ENCODE assay signal across 31 mouse cellular contexts in genomic region chr8:3483546-3483945, GRCm38 (mm10). TPM values are rescaled to one million over a fixed set of nuclear protein-coding genes. Genes with fewer than 3 reads are reported as not detected.
DNase-seq lines count a peak whose midpoint lies in the region; ATAC-seq and TF ChIP-seq lines count a peak whose summit lies in the region.
"Had no signal": no experiment of that assay in that cellular context is flagged by ENCODE, and none has a peak within 500 bp of the region (broad histone marks: within the 10 kb centered on the region; RNA-seq: fewer than 3 reads in every experiment).

No protein-coding gene starts in this region.

- no peak overlapping the region for H3K4me2 ChIP-seq in hindbrain, embryonic 12.5 days (replicated peaks)
- H3K4me2 ChIP-seq: embryonic facial prominence, embryonic 13.5 days; embryonic facial prominence, embryonic 15.5 days; forebrain, embryonic 12.5 days had no signal

- no peak overlapping the region for H3K9ac ChIP-seq in hindbrain, embryonic 12.5 days
- H3K9ac ChIP-seq: embryonic facial prominence, embryonic 13.5 days; embryonic facial prominence, embryonic 15.5 days; forebrain, embryonic 12.5 days had no signal

- WGBS in lung, adult 2 months = 39% methylated on average over 7 of the region's 7 CpGs
- 84% methylated on average over 7 of the region's 7 CpGs for WGBS in hindbrain, embryonic 12.5 days

- no peak for TF ChIP-seq POLR2A in lung, adult 2 months (IDR thresholded peaks at IDR 0.05; ENCODE audit: borderline replicate concordance, extremely low read depth, low read depth, low read length)

- DNase-seq in lung, adult 18-20 months = peak; percentile 31 to 46
- DNase-seq in lung, adult 2 months = no peak
- DNase-seq in lung, postnatal 10 days = peak; percentile 59
- DNase-seq in lung, postnatal 25 days (ENCODE audit: low spot score) = peak; percentile 40
- DNase-seq in lung, postnatal 4 days = peak; percentile 49 to 66
- DNase-seq in retina, embryonic 14.5 days (ENCODE audit: low spot score) = no peak
- DNase-seq in adrenal gland, postnatal 10 days = no peak
- DNase-seq: adrenal gland, adult 8-10 months; adrenal gland, postnatal 25 days; B cell, adult 2 months; cerebellum, adult 11 months; cerebellum, adult 18-20 months; cerebellum, adult 8-10 months; cerebellum, adult 9-11 months; cerebellum, postnatal 14 days; cerebellum, postnatal 36 days; embryo, embryonic 11 days had no signal

- H3K36me3 ChIP-seq in hindbrain, embryonic 12.5 days = no peaks in the 10 kb centered on the region
- H3K36me3 ChIP-seq: embryonic facial prominence, embryonic 13.5 days; embryonic facial prominence, embryonic 15.5 days; forebrain, embryonic 10.5 days; forebrain, embryonic 12.5 days; G1E had no signal

- no peak overlapping the region for H3K4me3 ChIP-seq in lung, adult 2 months (replicated peaks; ENCODE audit: extremely low read depth, low read depth, low read length)
- no peak overlapping the region for H3K4me3 ChIP-seq in hindbrain, embryonic 12.5 days
- H3K4me3 ChIP-seq: embryonic facial prominence, embryonic 13.5 days; embryonic facial prominence, embryonic 15.5 days; erythroblast, embryonic 14.5 days; forebrain, embryonic 10.5 days; forebrain, embryonic 12.5 days had no signal

- no peaks in the 10 kb centered on the region for H3K4me1 ChIP-seq in lung, adult 2 months (ENCODE audit: control insufficient read depth, insufficient read depth, low read length)
- H3K4me1 ChIP-seq in hindbrain, embryonic 12.5 days = no peaks in the 10 kb centered on the region
- H3K4me1 ChIP-seq: embryonic facial prominence, embryonic 15.5 days; forebrain, embryonic 12.5 days had no signal

- no peak for TF ChIP-seq CTCF in lung, adult 2 months (IDR thresholded peaks at IDR 0.05; ENCODE audit: insufficient read depth, low read length)

- H3K27me3 ChIP-seq in hindbrain, embryonic 12.5 days = no peaks in the 10 kb centered on the region
- H3K27me3 ChIP-seq: CH12.LX; embryonic facial prominence, embryonic 13.5 days; embryonic facial prominence, embryonic 15.5 days; forebrain, embryonic 12.5 days; Patski had no signal

- ATAC-seq in hindbrain, embryonic 12.5 days (ENCODE audit: low FRiP score) = no peak
- ATAC-seq: activated CD4-positive, CD25-positive, alpha-beta regulatory T cell, adult 4 months; CD4-positive, CD25-positive, alpha-beta regulatory T cell, adult 4 months; forebrain, embryonic 14.5 days had no signal

- no peak overlapping the region for H3K27ac ChIP-seq in hindbrain, embryonic 12.5 days
- H3K27ac ChIP-seq: embryonic facial prominence, embryonic 13.5 days; embryonic facial prominence, embryonic 15.5 days; forebrain, embryonic 10.5 days; forebrain, embryonic 12.5 days had no signal

- no peaks in the 10 kb centered on the region for H3K9me3 ChIP-seq in hindbrain, embryonic 12.5 days (replicated peaks)
- H3K9me3 ChIP-seq: embryonic facial prominence, embryonic 13.5 days; embryonic facial prominence, embryonic 15.5 days; forebrain, embryonic 10.5 days; forebrain, embryonic 12.5 days; G1E had no signal

RNA-seq across cellular contexts. Expression of gene Zfp358, which starts 9.4 kb away (rescaled TPM):
- polyA plus RNA-seq in lung, adult 2 months (2012; rRNA removed) = 78.5 TPM in 2 replicates
- 77.9 and 79.9 TPM in 2 replicates for polyA plus RNA-seq in hindbrain, embryonic 12.5 days (2016; fragmentation: Nextera tagmentation; extraction: Ambion mirVana)
- 10 to 100 TPM; 23.9 to 25.3 TPM for total RNA-seq in adrenal gland, postnatal 10 days (2021)

RNA-seq across cellular contexts. Expression of gene Tex45, which starts 12.9 kb away (rescaled TPM):
- polyA plus RNA-seq in lung, adult 2 months (2012; rRNA removed) = 0.14 and 0.24 TPM in 2 replicates
- polyA plus RNA-seq in hindbrain, embryonic 12.5 days (2016; fragmentation: Nextera tagmentation; extraction: Ambion mirVana) = not detected in 2 replicates
- total RNA-seq in adrenal gland, postnatal 10 days (2021) = under 1 TPM in 1 of 2 experiments, not detected in 1; 0.27 TPM
- total RNA-seq: adrenal gland, adult 18-20 months; adrenal gland, postnatal 25 days; CH12.LX; common myeloid progenitor, adult 5-6 weeks had no signal
- polyA plus RNA-seq: activated CD4-positive, CD25-positive, alpha-beta regulatory T cell, adult 4 months; CD4-positive, CD25-positive, alpha-beta regulatory T cell, adult 4 months; embryonic facial prominence, embryonic 15.5 days; erythroblast, embryonic 14.5 days; forebrain, embryonic 10.5 days; forebrain, embryonic 12.5 days; G1E; Patski had no signal

RNA-seq across cellular contexts. Expression of gene Pex11g, which starts 16.1 kb away (rescaled TPM):
- polyA plus RNA-seq in lung, adult 2 months (2012; rRNA removed) = 7.6 and 7.7 TPM in 2 replicates
- polyA plus RNA-seq in hindbrain, embryonic 12.5 days (2016; fragmentation: Nextera tagmentation; extraction: Ambion mirVana) = 3.7 and 4.3 TPM in 2 replicates
- total RNA-seq in adrenal gland, postnatal 10 days (2021) = 10 to 100 TPM; 13.3 to 16.1 TPM

RNA-seq across cellular contexts. Expression of gene Mcoln1, which starts 16.7 kb away (rescaled TPM):
- 286 and 410 TPM in 2 replicates for polyA plus RNA-seq in lung, adult 2 months (2012; rRNA removed)
- polyA plus RNA-seq in hindbrain, embryonic 12.5 days (2016; fragmentation: Nextera tagmentation; extraction: Ambion mirVana) = 79.5 and 83.2 TPM in 2 replicates
- total RNA-seq in adrenal gland, postnatal 10 days (2021) = 10 to 100 TPM; 30.2 to 37.6 TPM

RNA-seq across cellular contexts. Expression of gene Pnpla6, which starts 31.6 kb away (rescaled TPM):
- 75.7 and 88.1 TPM in 2 replicates for polyA plus RNA-seq in lung, adult 2 months (2012; rRNA removed)
- polyA plus RNA-seq in hindbrain, embryonic 12.5 days (2016; fragmentation: Nextera tagmentation; extraction: Ambion mirVana) = 32.6 and 38.9 TPM in 2 replicates
- total RNA-seq in adrenal gland, postnatal 10 days (2021) = 10 to 100 TPM; 24.2 to 39.3 TPM

Comparison
In these comparisons a context has a peak if more than half of its experiments do, and no peak if none do; other contexts are left out.
1. DNase-seq: peak in lung, adult 18-20 months (2 of 2), lung, postnatal 10 days (single experiment), lung, postnatal 25 days (single experiment) and lung, postnatal 4 days (2 of 2); none in lung, adult 2 months (single experiment), retina, embryonic 14.5 days (single experiment) and adrenal gland, postnatal 10 days (single experiment).